Mouse (Mus musculus) forebrain, embryonic 12.5 days (tissue): ENCODE data around the gene Pnpo. TPM values are rescaled to one million over a fixed set of nuclear protein-coding genes. Genes with fewer than 3 reads are reported as not detected.

Experiments used
- ATAC-seq: fragments of 200-750 bp; cut with Nextera tagmentation; 2 replicates; pipeline ENCODE4 v1.8.0; 2017; ENCODE audit warnings: moderate TSS enrichment; ENCODE audit not compliant: low FRiP score
- H3K27ac ChIP-seq: fragments of 300-500 bp; sonication (generic); 2 replicates; pipeline ENCODE4 v1.5.1; 2016; ENCODE audit warnings: mild to moderate bottlenecking
- H3K27me3 ChIP-seq: fragments of 300-500 bp; sonication (generic); 2 replicates; pipeline ENCODE4 v1.6.1; 2016; ENCODE audit warnings: mild to moderate bottlenecking
- H3K36me3 ChIP-seq: fragments of 300-500 bp; sonication (generic); replicated peaks from 2 replicates; pipeline ENCODE4 v1.6.1; 2016; ENCODE audit warnings: mild to moderate bottlenecking
- H3K4me1 ChIP-seq: fragments of 300-500 bp; sonication (generic); 2 replicates; pipeline ENCODE4 v1.6.1; 2016
- H3K4me2 ChIP-seq: fragments of 300-500 bp; sonication (generic); 2 replicates; pipeline ENCODE4 v1.6.1; 2016; ENCODE audit warnings: mild to moderate bottlenecking, moderate library complexity
- H3K4me3 ChIP-seq: fragments of 300-500 bp; sonication (generic); replicated peaks from 2 replicates; pipeline ENCODE4 v1.5.1; 2016; ENCODE audit warnings: mild to moderate bottlenecking
- H3K9ac ChIP-seq: fragments of 300-500 bp; sonication (generic); 2 replicates; pipeline ENCODE4 v1.6.1; 2016; ENCODE audit warnings: mild to moderate bottlenecking
- H3K9me3 ChIP-seq: fragments of 300-500 bp; sonication (generic); 2 replicates; pipeline ENCODE4 v1.6.1; 2016
- WGBS: fragments of 180-500 bp; shearing (Covaris S2); methylation state at CpG from one replicate; pipeline ENCODE4 v1.1.7; 2016; 5-methylcytosine and 5-hydroxymethylcytosine counted together
- polyA plus RNA-seq: library from polyadenylated mRNA; unstranded; fragments of >200 nt; fragmentation: Nextera tagmentation; extraction: Ambion mirVana; gene quantifications from 2 replicates; pipeline ENCODE4 v1.2.1, GENCODE M21; 2016

Pnpo gene
- polyA plus RNA-seq, 1 experiment from 2014 or later, result 17.2 TPM

- ATAC-seq, result peak; percentile 72
- no peak overlapping the region for H3K4me3 ChIP-seq
- H3K27me3 ChIP-seq, result no peaks in the 10 kb centered on the region
- H3K4me1 ChIP-seq, result peaks cover 53% of the 10 kb centered on the region
- peak overlapping the region; percentile 46; the same call in 1 of the 2 replicates for H3K27ac ChIP-seq
- no peak overlapping the region for H3K4me2 ChIP-seq
- 21% methylated on average over 7 of the region's 7 CpGs for WGBS
- peak overlapping the region; percentile 17; the same call in 1 of the 2 replicates for H3K9ac ChIP-seq
- H3K9me3 ChIP-seq, result no peaks in the 10 kb centered on the region
- H3K36me3 ChIP-seq, result peaks cover 53% of the 10 kb centered on the region
Measured at GRCm38 (mm10) chr11:96910003-96910402, 33.8 kb downstream of the Pnpo start.

- 91% methylated on average over 12 of the region's 12 CpGs for WGBS
- H3K4me3 ChIP-seq, result no peak overlapping the region
- peaks cover 57% of the 10 kb centered on the region for H3K4me1 ChIP-seq
- H3K27ac ChIP-seq, result no peak overlapping the region
- no peaks in the 10 kb centered on the region for H3K9me3 ChIP-seq
- no peaks in the 10 kb centered on the region for H3K27me3 ChIP-seq
- no peak for ATAC-seq
- no peak overlapping the region for H3K9ac ChIP-seq
- no peak overlapping the region for H3K4me2 ChIP-seq
- peaks cover 53% of the 10 kb centered on the region for H3K36me3 ChIP-seq
Measured at GRCm38 (mm10) chr11:96908594-96908993, 35.2 kb downstream of the Pnpo start.

DNA sequence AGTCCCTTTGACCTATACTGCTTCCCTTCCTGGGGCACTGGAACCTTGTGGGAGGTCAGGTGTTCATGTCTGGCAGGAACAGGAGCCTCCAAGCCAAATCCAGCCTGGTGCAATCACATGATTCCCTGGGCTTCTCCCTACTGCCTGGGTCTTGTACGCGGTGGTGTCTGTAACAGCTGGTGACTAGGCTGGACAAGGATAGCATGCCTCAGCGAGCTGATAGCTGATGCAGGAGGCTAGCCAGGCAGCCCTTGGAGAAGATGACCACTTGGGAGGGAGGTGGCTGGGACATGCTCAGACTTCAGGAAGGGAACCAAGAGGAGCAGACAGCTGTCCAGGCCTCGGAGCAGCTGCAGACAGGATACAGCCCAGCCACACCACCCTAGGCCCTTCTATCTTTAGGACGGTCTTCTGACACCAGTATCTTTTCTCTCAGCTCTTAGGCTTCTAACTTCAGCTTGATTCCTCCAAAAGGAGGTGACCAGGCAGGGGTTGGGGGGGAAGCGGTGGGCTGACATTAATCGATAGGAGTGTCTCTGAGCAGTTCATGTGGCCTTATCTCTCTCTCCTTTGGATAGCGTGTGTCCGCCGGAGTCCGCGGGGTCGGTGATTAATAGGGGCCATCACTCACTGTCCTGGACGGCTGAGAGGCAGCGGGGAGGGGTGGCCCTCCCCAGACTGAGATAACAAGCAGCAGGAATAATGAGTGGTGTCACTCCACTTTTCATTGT lies 37.2 kb downstream of the Pnpo start:
- H3K9ac ChIP-seq, result 0 out of 2 replicates have a peak overlapping the region, but pooled peaks have one; percentile 22

DNA sequence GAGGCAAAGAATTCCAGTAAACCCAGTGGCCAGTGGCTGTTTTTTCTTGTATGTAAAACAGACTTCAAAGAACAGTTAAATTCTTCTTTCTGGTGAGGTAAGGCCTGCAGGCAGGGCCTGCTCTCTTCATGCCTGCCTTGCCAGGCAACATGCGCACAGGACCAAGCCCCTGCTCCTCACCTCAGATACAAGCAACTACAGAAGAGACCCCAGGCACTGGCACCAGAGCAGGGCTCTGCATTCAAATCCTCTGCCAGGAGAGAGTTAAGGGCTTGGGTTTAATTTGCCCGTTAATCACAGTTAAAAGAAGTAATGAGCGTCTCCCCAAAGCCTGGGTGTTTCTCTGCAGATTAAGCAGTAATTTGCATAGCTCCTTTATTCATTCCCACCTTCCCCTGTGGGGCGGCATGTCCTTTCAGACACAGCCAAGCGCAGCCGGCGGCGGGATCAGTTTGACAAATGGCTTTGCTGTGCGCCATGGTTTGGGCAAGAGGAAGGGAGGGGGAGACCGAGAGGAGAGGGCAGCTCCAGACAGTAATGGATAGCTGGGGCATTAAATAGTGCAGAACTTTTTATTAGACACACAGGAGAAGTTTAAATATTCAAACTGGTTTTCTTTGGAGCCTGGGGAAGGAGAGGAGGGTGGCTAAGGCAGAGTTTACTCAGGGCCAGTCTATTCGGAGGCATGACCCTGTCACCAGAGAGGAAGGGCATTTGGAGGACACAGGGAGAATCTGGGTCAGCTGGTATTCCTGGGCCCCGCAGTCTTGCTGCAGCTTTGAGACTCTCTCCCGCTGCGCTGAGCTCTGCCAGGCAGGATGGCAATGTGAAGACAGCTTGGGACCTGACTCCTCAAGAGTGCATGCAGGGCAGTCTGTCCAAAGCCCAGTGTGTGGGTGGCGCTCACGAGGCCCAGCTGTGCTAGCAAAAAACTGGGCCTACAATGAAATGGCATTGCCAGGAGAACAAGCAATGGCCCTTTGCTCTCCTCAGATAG lies 40.8 kb downstream of the Pnpo start:
- peaks cover 93% of the 10 kb centered on the region for H3K4me1 ChIP-seq
- H3K9me3 ChIP-seq, result no peaks in the 10 kb centered on the region
- peak overlapping the region; percentile 45 for H3K9ac ChIP-seq
- peaks cover 13% of the 10 kb centered on the region for H3K36me3 ChIP-seq
- H3K27me3 ChIP-seq, result no peaks in the 10 kb centered on the region
- H3K4me3 ChIP-seq, result no peak overlapping the region
- WGBS, result 3% methylated on average over 16 of the region's 16 CpGs
- peak overlapping the region; percentile 98 for H3K27ac ChIP-seq
- peak overlapping the region; percentile 24 for H3K4me2 ChIP-seq
- peak; percentile 79 for ATAC-seq

More for the DNA sequence above, 37.2 kb downstream of the Pnpo start:
- Histone ChIP-seq H3K4me1 (peaks cover 77% of the 10 kb centered on the region), H3K27me3 (no peaks in the 10 kb centered on the region), H3K4me3 (no peak overlapping the region), H3K9me3 (no peaks in the 10 kb centered on the region), H3K36me3 (peaks cover 39% of the 10 kb centered on the region), H3K4me2 (no peak overlapping the region), H3K27ac (peak overlapping the region; percentile 61)
- WGBS, result 61% methylated on average over 15 of the region's 15 CpGs
- no peak for ATAC-seq

DNA sequence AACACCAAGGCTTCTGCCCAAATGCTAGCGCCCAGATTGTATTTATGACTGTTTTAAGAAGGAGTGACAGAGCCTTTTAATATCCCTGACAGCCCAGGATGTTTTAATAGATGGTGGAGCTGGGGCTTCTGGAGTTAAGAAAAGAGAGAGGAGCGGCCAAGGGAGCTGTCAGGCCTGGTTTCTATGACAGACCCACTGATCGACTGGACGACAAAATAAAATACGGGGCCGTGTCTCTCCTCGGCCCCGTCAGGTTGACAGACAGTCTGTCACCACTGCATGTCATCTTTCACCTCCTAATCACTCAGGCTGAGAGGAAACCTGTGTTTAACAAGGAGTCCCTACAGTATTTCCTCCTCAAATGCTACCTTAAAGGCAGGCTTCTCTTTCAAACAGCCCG lies 42.5 kb downstream of the Pnpo start:
- H3K4me2 ChIP-seq, result no peak overlapping the region
- WGBS, result 44% methylated on average over 9 of the region's 9 CpGs
- H3K36me3 ChIP-seq, result peaks cover 3% of the 10 kb centered on the region; the same call in 1 of the 2 replicates
- H3K4me3 ChIP-seq, result no peak overlapping the region
- peak overlapping the region; percentile 98 for H3K27ac ChIP-seq
- ATAC-seq, result no peak
- H3K9me3 ChIP-seq, result no peaks in the 10 kb centered on the region
- peaks cover 92% of the 10 kb centered on the region for H3K4me1 ChIP-seq
- H3K9ac ChIP-seq, result no peak overlapping the region
- no peaks in the 10 kb centered on the region for H3K27me3 ChIP-seq

- Histone ChIP-seq H3K9ac (peak overlapping the region; percentile 51), H3K4me1 (peaks cover 80% of the 10 kb centered on the region), H3K4me2 (peak overlapping the region; percentile 41), H3K4me3 (no peak overlapping the region), H3K27ac (peak overlapping the region; percentile 98), H3K27me3 (no peaks in the 10 kb centered on the region), H3K9me3 (no peaks in the 10 kb centered on the region), H3K36me3 (no peaks in the 10 kb centered on the region)
- ATAC-seq, result peak; percentile 65
- WGBS, result 21% methylated on average over 13 of the region's 13 CpGs
Measured at GRCm38 (mm10) chr11:96899449-96900306, 44.1 kb downstream of the Pnpo start.

GRCm38 (mm10) chr11:96895886-96896285 lies 47.9 kb downstream of the Pnpo start:
- Histone ChIP-seq H3K36me3 (no peaks in the 10 kb centered on the region), H3K27me3 (no peaks in the 10 kb centered on the region), H3K9me3 (no peaks in the 10 kb centered on the region), H3K4me1 (peaks cover 69% of the 10 kb centered on the region), H3K4me3 (no peak overlapping the region), H3K9ac (no peak overlapping the region), H3K27ac (peak overlapping the region; percentile 10; the same call in 1 of the 2 replicates), H3K4me2 (no peak overlapping the region)
- 98% methylated on average over 4 of the region's 4 CpGs for WGBS
- no peak for ATAC-seq

DNA sequence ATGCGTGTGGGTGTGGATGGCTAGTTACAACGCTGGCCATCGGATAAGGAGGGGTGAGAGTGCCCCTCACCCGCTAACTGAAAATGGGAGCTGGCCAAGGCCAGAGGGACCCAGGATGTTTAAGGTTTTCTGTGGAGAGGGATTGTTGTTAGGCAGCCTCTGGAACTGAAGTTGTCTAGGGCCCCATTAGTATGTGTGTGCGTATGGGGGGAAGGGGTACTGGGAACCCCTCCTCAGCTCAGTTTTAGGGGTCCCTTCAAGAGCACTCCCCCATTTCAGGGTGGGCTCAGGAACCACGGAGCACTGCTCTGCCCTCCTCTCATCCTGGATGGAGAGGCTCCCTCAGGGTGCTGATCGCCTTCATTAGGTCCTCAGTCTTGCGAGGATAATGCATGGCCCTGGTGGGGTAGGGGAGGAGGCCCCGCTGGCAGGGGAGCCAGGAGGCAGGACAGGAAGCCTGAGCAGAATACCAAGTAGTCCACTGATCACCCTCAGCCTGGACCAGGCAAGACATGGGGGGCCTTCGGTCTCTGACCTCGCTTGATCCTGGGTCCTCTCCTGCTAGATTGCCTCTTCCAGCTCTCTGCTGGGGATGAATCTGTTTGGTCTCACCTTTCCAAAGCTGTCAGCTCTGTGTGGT lies 50.5 kb downstream of the Pnpo start:
- Histone ChIP-seq H3K9ac (peak overlapping the region; percentile 27; the same call in 1 of the 2 replicates), H3K36me3 (no peaks in the 10 kb centered on the region), H3K4me1 (peaks cover 45% of the 10 kb centered on the region), H3K9me3 (no peaks in the 10 kb centered on the region), H3K4me2 (no peak overlapping the region), H3K4me3 (no peak overlapping the region), H3K27ac (peak overlapping the region; percentile 85), H3K27me3 (no peaks in the 10 kb centered on the region)
- WGBS, result 45% methylated on average over 11 of the region's 11 CpGs
- peak; percentile 63 for ATAC-seq

GRCm38 (mm10) chr11:96891784-96892527 lies 51.8 kb downstream of the Pnpo start:
- no peaks in the 10 kb centered on the region for H3K36me3 ChIP-seq
- H3K4me2 ChIP-seq, result no peak overlapping the region
- peaks cover 37% of the 10 kb centered on the region for H3K4me1 ChIP-seq
- H3K27me3 ChIP-seq, result no peaks in the 10 kb centered on the region
- H3K27ac ChIP-seq, result 0 out of 2 replicates have a peak overlapping the region, but pooled peaks have one; percentile 59
- no peak for ATAC-seq
- WGBS, result 71% methylated on average over 14 of the region's 14 CpGs
- H3K9me3 ChIP-seq, result no peaks in the 10 kb centered on the region
- no peak overlapping the region for H3K9ac ChIP-seq
- H3K4me3 ChIP-seq, result no peak overlapping the region
